Mouse (Mus musculus) heart, postnatal 0 days (tissue): ENCODE measurements around the gene Bola1.

Source experiments
- CTCF ChIP-seq: IDR thresholded peaks from 2 replicates; pipeline ENCODE4 v1.5.1; 2016; ENCODE audit warnings: antibody characterized with exemption, control low read depth, low read depth
- EP300 ChIP-seq: IDR thresholded peaks from 2 replicates; pipeline ENCODE4 v1.6.1; 2016; ENCODE audit warnings: antibody characterized with exemption, low read depth

- no peak for TF ChIP-seq EP300
- TF ChIP-seq CTCF: no peak
Observed at GRCm38 (mm10) chr3:96260220-96260619, 40.7 kb upstream of the Bola1 start.
